Mouse (Mus musculus): Measurements from ENCODE around the gene Ip6k1.

Gene Ip6k1

GRCm38 (mm10) chr9:108001922-108002770 is at the start of gene Ip6k1:
Gene Ip6k1, plus strand, starts transcription at chr9:108002501.
- Histone ChIP-seq H3K36me3 (ENCODE audit: control insufficient read depth, insufficient read depth, low read length, poor library complexity, severe bottlenecking) (no peaks in the 10 kb centered on the region), H3K27me3 (ENCODE audit: control insufficient read depth, insufficient read depth, low read length, poor library complexity, severe bottlenecking) (no peaks in the 10 kb centered on the region; the same call in 1 of the 2 replicates)
- peak; percentile 100 for DNase-seq (ENCODE audit: low read depth, low spot score)

GRCm38 (mm10) chr9:107955613-107956289 is 46.5 kb upstream of the Ip6k1 start:
- H3K36me3 ChIP-seq (ENCODE audit: control insufficient read depth, insufficient read depth, low read length, poor library complexity, severe bottlenecking) = 0 out of 2 replicates have a peak, but pooled peaks cover 2% of the 10 kb centered on the region

DNA sequence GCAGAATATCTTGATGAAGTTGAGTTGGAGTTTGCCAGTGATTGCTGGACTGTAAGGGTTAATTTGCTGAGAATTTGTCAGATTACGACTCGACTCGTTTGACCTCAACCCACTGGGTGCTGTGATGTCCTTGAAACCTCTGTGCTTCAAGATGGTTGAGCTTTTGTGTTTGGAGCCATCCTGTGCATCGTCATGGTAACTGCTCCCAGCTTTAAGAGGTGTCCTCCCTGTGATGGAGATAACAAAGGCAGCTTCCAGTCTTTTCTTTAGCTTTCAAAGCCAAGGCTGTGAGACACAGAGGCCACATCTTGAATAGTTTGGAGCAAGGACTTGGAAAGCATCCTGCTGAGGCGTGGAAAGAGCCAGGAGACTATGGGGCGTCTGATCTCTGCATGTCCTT is 45.2 kb upstream of the Ip6k1 start:
- no peaks in the 10 kb centered on the region for H3K27me3 ChIP-seq (ENCODE audit: control insufficient read depth, insufficient read depth, low read length, poor library complexity, severe bottlenecking)
- 0 out of 2 replicates have a peak, but pooled peaks cover 2% of the 10 kb centered on the region for H3K36me3 ChIP-seq (ENCODE audit: control insufficient read depth, insufficient read depth, low read length, poor library complexity, severe bottlenecking)
- DNase-seq (ENCODE audit: low read depth, low spot score) = no peak

More at GRCm38 (mm10) chr9:107955613-107956289, 46.5 kb upstream of the Ip6k1 start:
- DNase-seq (ENCODE audit: low read depth, low spot score) = no peak
- H3K27me3 ChIP-seq (ENCODE audit: control insufficient read depth, insufficient read depth, low read length, poor library complexity, severe bottlenecking) = no peaks in the 10 kb centered on the region

- 0 out of 2 replicates have a peak, but pooled peaks cover 2% of the 10 kb centered on the region for H3K36me3 ChIP-seq (ENCODE audit: control insufficient read depth, insufficient read depth, low read length, poor library complexity, severe bottlenecking)
- no peaks in the 10 kb centered on the region for H3K27me3 ChIP-seq (ENCODE audit: control insufficient read depth, insufficient read depth, low read length, poor library complexity, severe bottlenecking)
- DNase-seq (ENCODE audit: low read depth, low spot score) = no peak
Measured at GRCm38 (mm10) chr9:107959896-107960295, 42.4 kb upstream of the Ip6k1 start.

GRCm38 (mm10) chr9:107960928-107961327 is 41.4 kb upstream of the Ip6k1 start:
- no peaks in the 10 kb centered on the region for H3K36me3 ChIP-seq (ENCODE audit: control insufficient read depth, insufficient read depth, low read length, poor library complexity, severe bottlenecking)
- H3K27me3 ChIP-seq (ENCODE audit: control insufficient read depth, insufficient read depth, low read length, poor library complexity, severe bottlenecking) = no peaks in the 10 kb centered on the region
- peak; percentile 41 for DNase-seq (ENCODE audit: low read depth, low spot score)

GRCm38 (mm10) chr9:107961351-107961762 is 40.9 kb upstream of the Ip6k1 start:
- no peaks in the 10 kb centered on the region for H3K36me3 ChIP-seq (ENCODE audit: control insufficient read depth, insufficient read depth, low read length, poor library complexity, severe bottlenecking)
- no peak for DNase-seq (ENCODE audit: low read depth, low spot score)
- H3K27me3 ChIP-seq (ENCODE audit: control insufficient read depth, insufficient read depth, low read length, poor library complexity, severe bottlenecking) = no peaks in the 10 kb centered on the region

DNA sequence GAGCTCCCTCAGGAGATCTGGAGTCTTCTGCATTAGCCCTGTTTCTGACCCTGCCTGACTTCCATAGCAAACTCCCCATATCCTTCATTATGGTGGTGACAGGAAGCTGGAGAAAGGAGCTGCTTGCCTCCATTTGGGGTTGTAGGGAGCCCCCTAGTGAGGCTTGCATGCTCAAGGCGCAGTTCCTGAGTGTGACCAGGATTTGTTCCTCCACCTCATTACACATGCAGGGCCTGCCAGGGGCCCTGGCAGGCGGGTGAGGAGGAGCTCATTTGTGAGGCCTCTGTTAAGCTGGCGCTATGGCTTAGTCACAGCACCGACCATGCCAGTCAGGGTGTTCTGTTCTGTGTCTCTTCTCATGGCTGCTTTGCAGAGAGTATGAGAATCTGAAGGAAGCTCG is 40.4 kb upstream of the Ip6k1 start:
- no peak for DNase-seq (ENCODE audit: low read depth, low spot score)
- Histone ChIP-seq H3K36me3 (ENCODE audit: control insufficient read depth, insufficient read depth, low read length, poor library complexity, severe bottlenecking) (no peaks in the 10 kb centered on the region), H3K27me3 (ENCODE audit: control insufficient read depth, insufficient read depth, low read length, poor library complexity, severe bottlenecking) (no peaks in the 10 kb centered on the region)

- no peak for DNase-seq (ENCODE audit: low read depth, low spot score)
- H3K36me3 ChIP-seq (ENCODE audit: control insufficient read depth, insufficient read depth, low read length, poor library complexity, severe bottlenecking) = no peaks in the 10 kb centered on the region
Measured at GRCm38 (mm10) chr9:107962916-107963315, 39.4 kb upstream of the Ip6k1 start.

GRCm38 (mm10) chr9:107963700-107964099 is 38.6 kb upstream of the Ip6k1 start:
- no peaks in the 10 kb centered on the region for H3K36me3 ChIP-seq (ENCODE audit: control insufficient read depth, insufficient read depth, low read length, poor library complexity, severe bottlenecking)
- peak; percentile 90 for DNase-seq (ENCODE audit: low read depth, low spot score)
- H3K27me3 ChIP-seq (ENCODE audit: control insufficient read depth, insufficient read depth, low read length, poor library complexity, severe bottlenecking) = no peaks in the 10 kb centered on the region

More at GRCm38 (mm10) chr9:107962916-107963315, 39.4 kb upstream of the Ip6k1 start:
- no peaks in the 10 kb centered on the region for H3K27me3 ChIP-seq (ENCODE audit: control insufficient read depth, insufficient read depth, low read length, poor library complexity, severe bottlenecking)

- Histone ChIP-seq H3K27me3 (ENCODE audit: control insufficient read depth, insufficient read depth, low read length, poor library complexity, severe bottlenecking) (no peaks in the 10 kb centered on the region), H3K36me3 (ENCODE audit: control insufficient read depth, insufficient read depth, low read length, poor library complexity, severe bottlenecking) (no peaks in the 10 kb centered on the region)
- DNase-seq (ENCODE audit: low read depth, low spot score) = no peak
Measured at GRCm38 (mm10) chr9:107964681-107965080, 37.6 kb upstream of the Ip6k1 start.

GRCm38 (mm10) chr9:107966676-107967075 is 35.6 kb upstream of the Ip6k1 start:
- Histone ChIP-seq H3K36me3 (ENCODE audit: control insufficient read depth, insufficient read depth, low read length, poor library complexity, severe bottlenecking) (no peaks in the 10 kb centered on the region), H3K27me3 (ENCODE audit: control insufficient read depth, insufficient read depth, low read length, poor library complexity, severe bottlenecking) (no peaks in the 10 kb centered on the region)
- DNase-seq (ENCODE audit: low read depth, low spot score) = no peak

DNA sequence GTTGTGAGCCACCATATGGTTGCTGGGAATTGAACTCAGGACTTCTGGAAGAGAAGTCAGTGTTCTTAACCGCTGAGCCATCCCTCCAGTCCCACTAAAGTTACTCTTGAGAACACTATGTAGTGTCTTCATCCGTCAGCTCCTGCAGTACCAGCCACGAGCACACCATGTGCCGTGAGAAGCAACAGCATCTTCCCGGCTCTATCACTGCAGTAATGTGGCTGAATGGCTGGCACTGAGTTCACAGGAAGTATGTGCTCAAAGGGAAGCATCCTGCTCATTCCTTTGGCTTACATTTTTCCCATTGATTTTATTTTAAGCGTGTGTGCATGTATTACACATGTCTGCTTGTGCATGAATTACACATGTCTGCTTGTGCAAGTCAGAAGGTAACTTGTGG is 34.9 kb upstream of the Ip6k1 start:
- H3K36me3 ChIP-seq (ENCODE audit: control insufficient read depth, insufficient read depth, low read length, poor library complexity, severe bottlenecking) = no peaks in the 10 kb centered on the region
- no peaks in the 10 kb centered on the region for H3K27me3 ChIP-seq (ENCODE audit: control insufficient read depth, insufficient read depth, low read length, poor library complexity, severe bottlenecking)
- DNase-seq (ENCODE audit: low read depth, low spot score) = no peak

DNA sequence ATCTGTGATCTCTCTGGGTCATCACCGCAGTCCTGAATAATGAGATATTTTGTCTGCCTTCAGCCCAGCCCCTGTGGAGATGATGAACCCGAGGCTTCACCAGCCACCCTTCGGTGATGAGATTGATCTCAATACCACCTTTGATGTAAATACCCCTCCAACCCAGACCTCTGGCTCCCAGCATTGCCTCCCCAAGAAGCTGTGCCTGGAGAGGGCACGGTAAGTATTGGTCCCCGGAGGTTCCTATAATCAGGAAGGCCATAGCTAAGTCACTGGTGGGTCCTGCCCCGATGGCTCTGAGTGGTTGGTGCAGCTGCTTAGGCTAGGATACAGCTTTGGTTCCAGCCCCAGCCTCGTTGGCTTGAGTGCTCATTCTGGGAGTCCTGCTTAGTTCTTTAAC is 33.8 kb upstream of the Ip6k1 start:
- no peaks in the 10 kb centered on the region for H3K36me3 ChIP-seq (ENCODE audit: control insufficient read depth, insufficient read depth, low read length, poor library complexity, severe bottlenecking)
- DNase-seq (ENCODE audit: low read depth, low spot score) = no peak
- no peaks in the 10 kb centered on the region for H3K27me3 ChIP-seq (ENCODE audit: control insufficient read depth, insufficient read depth, low read length, poor library complexity, severe bottlenecking)

DNA sequence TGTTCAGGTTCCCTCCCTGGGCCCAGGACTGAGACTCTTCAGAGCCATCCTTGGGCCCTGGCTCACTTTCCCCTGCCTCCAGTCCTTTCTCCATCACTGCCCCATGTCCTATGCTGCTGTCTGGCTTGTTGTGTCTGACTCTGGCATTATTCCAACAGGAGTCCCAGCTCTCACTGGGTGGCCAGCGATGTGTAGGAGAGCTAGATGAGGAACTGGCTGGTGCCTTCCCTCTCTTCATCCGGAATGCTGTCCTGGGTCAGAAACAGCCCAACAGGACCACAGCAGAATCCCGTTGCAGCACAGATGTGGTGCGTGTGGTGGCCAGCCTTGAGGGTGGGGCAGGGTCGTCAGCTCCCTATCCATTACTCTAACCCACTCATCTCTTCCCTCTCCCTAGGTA is 32.0 kb upstream of the Ip6k1 start:
- Histone ChIP-seq H3K27me3 (ENCODE audit: control insufficient read depth, insufficient read depth, low read length, poor library complexity, severe bottlenecking) (no peaks in the 10 kb centered on the region), H3K36me3 (ENCODE audit: control insufficient read depth, insufficient read depth, low read length, poor library complexity, severe bottlenecking) (no peaks in the 10 kb centered on the region)
- no peak for DNase-seq (ENCODE audit: low read depth, low spot score)

Measured in splenic B cell, adult 2 months (primary cell).